Mouse (Mus musculus): ENCODE data around the gene Aldh18a1.
"Not testable (repeated sequence)": the region's sequence is repeated elsewhere in the genome, so short reads cannot be mapped to it uniquely, and the experiment has no call there.

DNA sequence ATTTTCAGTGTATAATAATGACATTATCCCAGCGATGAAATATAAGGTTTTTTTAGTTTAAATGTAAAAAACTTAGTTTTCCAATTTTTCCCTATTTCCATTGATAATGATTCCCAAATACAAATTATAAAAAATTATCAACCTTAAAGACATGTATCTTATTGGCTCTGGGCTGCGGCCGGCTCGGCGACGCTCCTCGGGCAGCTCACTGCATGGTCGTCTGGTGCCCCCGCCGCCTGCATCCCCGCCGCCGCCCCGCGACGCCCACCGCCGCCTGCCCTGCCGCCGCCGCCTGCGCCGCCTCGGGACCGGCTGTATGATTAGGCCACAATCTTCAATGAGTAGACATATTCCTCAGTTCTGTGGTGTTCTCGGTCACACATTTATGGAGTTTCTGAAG, 33.4 kb upstream of the Aldh18a1 start:
- TF ChIP-seq CTCF (IDR thresholded peaks at IDR 0.05; ENCODE audit: borderline replicate concordance, control insufficient read depth, extremely low read depth, insufficient read depth, low read length, poor library complexity); POLR2A (IDR thresholded peaks at IDR 0.05; ENCODE audit: control insufficient read depth, extremely low read depth, insufficient read depth, low read length, poor library complexity): not testable (repeated sequence)

Data from thymus, adult 2 months (tissue).